Comparison of ENCODE assay signal across 8 mouse cellular contexts in the genomic region with DNA sequence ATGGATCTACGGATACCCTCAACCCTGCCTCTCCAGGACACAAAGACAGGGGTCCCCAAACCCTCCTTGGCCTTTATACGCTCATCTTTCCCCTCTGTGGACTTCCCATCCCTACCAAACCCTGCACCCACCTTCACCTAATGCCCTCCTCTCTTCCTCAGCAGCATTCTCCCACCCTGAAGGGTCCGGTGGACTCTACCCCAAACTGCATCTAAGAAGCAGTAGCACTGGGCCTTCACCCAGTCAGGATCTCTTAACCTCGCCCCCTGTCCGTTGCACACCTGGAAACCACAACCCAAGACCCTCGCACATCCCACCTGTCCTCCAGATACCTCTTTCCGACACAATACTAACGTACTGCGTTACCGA. TPM values are rescaled to one million over a fixed set of nuclear protein-coding genes. Genes with fewer than 3 reads are reported as not detected.
DNase-seq lines count a peak whose midpoint lies in the region; ATAC-seq and TF ChIP-seq lines count a peak whose summit lies in the region.
"Had no signal": no experiment of that assay in that cellular context is flagged by ENCODE, and none has a peak within 500 bp of the region (broad histone marks: within the 10 kb centered on the region; RNA-seq: fewer than 3 reads in every experiment).

No protein-coding gene starts in this region.

- H3K4me1 ChIP-seq in lung, embryonic 16.5 days (replicated peaks; ENCODE audit: control insufficient read depth, insufficient read depth, low read length): peaks cover 11% of the 10 kb centered on the region
- H3K4me1 ChIP-seq in forebrain, embryonic 13.5 days: peaks cover 13% of the 10 kb centered on the region
- H3K4me1 ChIP-seq in limb, embryonic 12.5 days (replicated peaks): peaks cover 10% of the 10 kb centered on the region
- H3K4me1 ChIP-seq in small intestine, adult 2 months (ENCODE audit: control insufficient read depth, insufficient read depth, insufficient read length, low read length): peaks cover 9% of the 10 kb centered on the region

- H3K9me3 ChIP-seq in lung, embryonic 16.5 days (ENCODE audit: control insufficient read depth, low read length): no peaks in the 10 kb centered on the region
- H3K9me3 ChIP-seq in forebrain, embryonic 13.5 days (replicated peaks): no peaks in the 10 kb centered on the region
- H3K9me3 ChIP-seq in limb, embryonic 12.5 days: no peaks in the 10 kb centered on the region

- peaks cover 5% of the 10 kb centered on the region; the same call in 1 of the 2 replicates for H3K36me3 ChIP-seq in lung, embryonic 16.5 days (ENCODE audit: control insufficient read depth, insufficient read depth, low read length)
- H3K36me3 ChIP-seq in forebrain, embryonic 13.5 days (ENCODE audit: poor library complexity, severe bottlenecking): peaks cover 8% of the 10 kb centered on the region
- H3K36me3 ChIP-seq in limb, embryonic 12.5 days: peaks cover 7% of the 10 kb centered on the region
- H3K36me3 ChIP-seq in small intestine, adult 2 months (ENCODE audit: control insufficient read depth, insufficient read depth, low read length): no peaks in the 10 kb centered on the region

- peak overlapping the region; percentile 75 for H3K4me3 ChIP-seq in lung, embryonic 16.5 days (ENCODE audit: low read length)
- H3K4me3 ChIP-seq in forebrain, embryonic 13.5 days: peak overlapping the region; percentile 63
- H3K4me3 ChIP-seq in limb, embryonic 12.5 days (replicated peaks): peak overlapping the region; percentile 70
- H3K4me3 ChIP-seq in small intestine, adult 2 months (ENCODE audit: low read depth, low read length): peak overlapping the region; percentile 77

- H3K27me3 ChIP-seq in lung, embryonic 16.5 days (ENCODE audit: control insufficient read depth, insufficient read depth, low read depth, low read length): no peaks in the 10 kb centered on the region
- no peaks in the 10 kb centered on the region for H3K27me3 ChIP-seq in forebrain, embryonic 13.5 days
- H3K27me3 ChIP-seq in limb, embryonic 12.5 days: no peaks in the 10 kb centered on the region
- peaks cover 4% of the 10 kb centered on the region for H3K27me3 ChIP-seq in small intestine, adult 2 months (ENCODE audit: control insufficient read depth, insufficient read depth, low read length)

- TF ChIP-seq POLR2A in small intestine, adult 2 months (IDR thresholded peaks at IDR 0.05; ENCODE audit: low read depth, low read length): no peak

- peak overlapping the region; percentile 81 for H3K9ac ChIP-seq in lung, embryonic 16.5 days (ENCODE audit: low read length)
- peak overlapping the region; percentile 78 for H3K9ac ChIP-seq in forebrain, embryonic 13.5 days
- H3K9ac ChIP-seq in limb, embryonic 12.5 days (replicated peaks): peak overlapping the region; percentile 75

- peak overlapping the region; percentile 100 for H3K4me2 ChIP-seq in lung, embryonic 16.5 days (ENCODE audit: low read depth, low read length)
- peak overlapping the region; percentile 93 for H3K4me2 ChIP-seq in forebrain, embryonic 13.5 days
- H3K4me2 ChIP-seq in limb, embryonic 12.5 days: peak overlapping the region; percentile 91

- ATAC-seq in lung, embryonic 16.5 days (ENCODE audit: low read depth): no peak; the same call in 1 of the 2 replicates
- ATAC-seq in forebrain, embryonic 13.5 days: no peak
- peak; percentile 43 for ATAC-seq in limb, embryonic 12.5 days (ENCODE audit: insufficient number of reproducible peaks, insufficient read depth, low FRiP score, low TSS enrichment, low read depth)
- no peak for ATAC-seq in frontal cortex, adult (ENCODE audit: low TSS enrichment)

- WGBS in lung, embryonic 16.5 days: 23% methylated on average over 10 of the region's 10 CpGs
- 19% methylated on average over 10 of the region's 10 CpGs for WGBS in forebrain, embryonic 13.5 days
- WGBS in limb, embryonic 12.5 days: 22% methylated on average over 10 of the region's 10 CpGs
- WGBS in small intestine, adult 2 months: 29% methylated on average over 10 of the region's 10 CpGs

- DNase-seq in lung, postnatal 10 days: no peak
- no peak for DNase-seq in layer of hippocampus, postnatal 36 days

- no peak for TF ChIP-seq CTCF in small intestine, adult 2 months (IDR thresholded peaks at IDR 0.05; ENCODE audit: extremely low read depth, insufficient read length, insufficient replicate concordance, low read depth, low read length)

- no peak overlapping the region for H3K27ac ChIP-seq in lung, embryonic 16.5 days (ENCODE audit: low read length)
- no peak overlapping the region for H3K27ac ChIP-seq in forebrain, embryonic 13.5 days
- H3K27ac ChIP-seq in limb, embryonic 12.5 days: no peak overlapping the region
- no peak overlapping the region for H3K27ac ChIP-seq in small intestine, adult 2 months (ENCODE audit: insufficient read depth, low read depth, low read length)

RNA-seq across cellular contexts. Expression of a gene that starts 23.7 kb away (rescaled TPM):
- 5.6 and 6.5 TPM in 2 replicates for polyA plus RNA-seq in lung, embryonic 16.5 days (2015; fragmentation: Nextera tagmentation; extraction: Ambion mirVana)
- 11.4 and 14.9 TPM in 2 replicates for polyA plus RNA-seq in forebrain, embryonic 13.5 days (2015; fragmentation: Nextera tagmentation; extraction: Ambion mirVana)
- polyA plus RNA-seq in limb, embryonic 12.5 days (2016; fragmentation: Nextera tagmentation; extraction: Ambion mirVana): 17.4 and 17.8 TPM in 2 replicates
- polyA plus RNA-seq in small intestine, adult 2 months (2012; rRNA removed): 0.15 and 0.24 TPM in 2 replicates
- total RNA-seq in layer of hippocampus, postnatal 36 days (2021): 10 to 100 TPM; 23.2 to 25.2 TPM

RNA-seq across cellular contexts. Expression of a gene that starts 38.9 kb away (rescaled TPM):
- polyA plus RNA-seq in lung, embryonic 16.5 days (2015; fragmentation: Nextera tagmentation; extraction: Ambion mirVana): 13.6 and 14.5 TPM in 2 replicates
- polyA plus RNA-seq in forebrain, embryonic 13.5 days (2015; fragmentation: Nextera tagmentation; extraction: Ambion mirVana): 31.0 and 31.4 TPM in 2 replicates
- 19.7 TPM in 2 replicates for polyA plus RNA-seq in limb, embryonic 12.5 days (2016; fragmentation: Nextera tagmentation; extraction: Ambion mirVana)
- polyA plus RNA-seq in small intestine, adult 2 months (2012; rRNA removed): 0.11 and 0.22 TPM in 2 replicates
- 10 to 100 TPM; 22.9 to 27.8 TPM for total RNA-seq in layer of hippocampus, postnatal 36 days (2021)

RNA-seq across cellular contexts. Expression of a gene that starts 45.0 kb away (rescaled TPM):
- not detected in 2 replicates for polyA plus RNA-seq in lung, embryonic 16.5 days (2015; fragmentation: Nextera tagmentation; extraction: Ambion mirVana)
- not detected in 2 replicates for polyA plus RNA-seq in forebrain, embryonic 13.5 days (2015; fragmentation: Nextera tagmentation; extraction: Ambion mirVana)
- not detected in 2 replicates for polyA plus RNA-seq in limb, embryonic 12.5 days (2016; fragmentation: Nextera tagmentation; extraction: Ambion mirVana)
- polyA plus RNA-seq in small intestine, adult 2 months (2012; rRNA removed): not detected in 2 replicates
- not detected for total RNA-seq in layer of hippocampus, postnatal 36 days (2021)
- polyA plus RNA-seq: large intestine, adult 2 months had no signal

RNA-seq across cellular contexts. Expression of a gene that starts 54.8 kb away (rescaled TPM):
- 45.5 and 46.4 TPM in 2 replicates for polyA plus RNA-seq in lung, embryonic 16.5 days (2015; fragmentation: Nextera tagmentation; extraction: Ambion mirVana)
- 32.6 and 33.3 TPM in 2 replicates for polyA plus RNA-seq in forebrain, embryonic 13.5 days (2015; fragmentation: Nextera tagmentation; extraction: Ambion mirVana)
- 34.9 and 37.4 TPM in 2 replicates for polyA plus RNA-seq in limb, embryonic 12.5 days (2016; fragmentation: Nextera tagmentation; extraction: Ambion mirVana)
- polyA plus RNA-seq in small intestine, adult 2 months (2012; rRNA removed): 3.3 and 5.3 TPM in 2 replicates
- 10 to 100 TPM; 13.6 to 14.7 TPM for total RNA-seq in layer of hippocampus, postnatal 36 days (2021)

Comparison
In these comparisons a context has a peak if more than half of its experiments do, and no peak if none do; other contexts are left out.
1. RNA of a gene that starts 38.9 kb away (polyA plus RNA-seq): 31.0 to 31.4 TPM in forebrain, embryonic 13.5 days, 19.7 TPM in limb, embryonic 12.5 days and 13.6 to 14.5 TPM in lung, embryonic 16.5 days; 0.11 to 0.22 TPM in small intestine, adult 2 months; every median in the first group is over 10 times any median in the second.
2. Peak in every context shown above with its lines, with median percentiles within 50 percentile points of each other: H3K4me2 ChIP-seq, H3K4me3 ChIP-seq and H3K9ac ChIP-seq.